Mouse (Mus musculus) kidney, adult 2 months (tissue): ENCODE data around the gene 0610010K14Rik. TPM values are rescaled to one million over a fixed set of nuclear protein-coding genes. Genes with fewer than 3 reads are reported as not detected.

Experiments
- DNase-seq: peaks from one replicate; pipeline ENCODE4 v3.0.0; 2021
- H3K27ac ChIP-seq: fragments of 200-500 bp; 2 replicates; pipeline ENCODE4 v1.5.1; 2012; ENCODE audit warnings: low read depth, low read length, control low read depth, inconsistent platforms; ENCODE audit not compliant: insufficient read depth
- H3K27me3 ChIP-seq: fragments of 200-500 bp; replicated peaks from 2 replicates; pipeline ENCODE4 v1.6.1; 2012; ENCODE audit warnings: mild to moderate bottlenecking, moderate library complexity, low read length, inconsistent platforms; ENCODE audit not compliant: control insufficient read depth, insufficient read depth
- H3K36me3 ChIP-seq: fragments of 200-500 bp; 2 replicates; pipeline ENCODE4 v1.6.1; 2012; ENCODE audit warnings: mild to moderate bottlenecking, moderate library complexity, low read length, inconsistent platforms; ENCODE audit not compliant: control insufficient read depth, insufficient read depth
- H3K4me1 ChIP-seq: fragments of 200-500 bp; 2 replicates; pipeline ENCODE4 v1.6.1; 2011; ENCODE audit warnings: low read length; ENCODE audit not compliant: control insufficient read depth, insufficient read depth
- H3K4me3 ChIP-seq: fragments of 200-500 bp; 2 replicates; pipeline ENCODE4 v1.5.1; 2011; ENCODE audit warnings: mild to moderate bottlenecking, low read depth, low read length, control low read depth; ENCODE audit not compliant: insufficient read depth
- CTCF ChIP-seq: fragments of 200-500 bp; conservative IDR thresholded peaks from 2 replicates; pipeline ENCODE4 v1.5.1; 2011; ENCODE audit warnings: low read depth, mild to moderate bottlenecking, control low read depth, low read length, moderate library complexity, mixed read lengths; ENCODE audit not compliant: insufficient read depth, insufficient read length
- POLR2A ChIP-seq: fragments of 200-500 bp; IDR thresholded peaks from one replicate; pipeline ENCODE4 v1.6.1; 2011; ENCODE audit warnings: low read depth, low read length, control low read depth
- WGBS: fragments of 180-500 bp; shearing (Covaris S2); methylation state at CpG from one replicate; pipeline ENCODE4 v1.1.7; 2018; 5-methylcytosine and 5-hydroxymethylcytosine counted together
- polyA plus RNA-seq: library from polyadenylated mRNA; depleted of rRNA; stranded (reverse); fragments of >200 nt; gene quantifications from 2 replicates; pipeline ENCODE4 v1.2.3, GENCODE M21; 2012

The 0610010K14Rik gene
- polyA plus RNA-seq, 1 experiment: 78.9 TPM

- DNase-seq: no peak
- H3K27ac ChIP-seq: no peak overlapping the region
- H3K4me3 ChIP-seq: no peak overlapping the region
- H3K4me1 ChIP-seq: peaks cover 4% of the 10 kb centered on the region; the same call in 1 of the 2 replicates
- TF ChIP-seq POLR2A (no peak), CTCF (no peak)
- H3K36me3 ChIP-seq: no peaks in the 10 kb centered on the region
- 62% methylated on average over 11 of the region's 11 CpGs for WGBS
- H3K27me3 ChIP-seq: no peaks in the 10 kb centered on the region
Measured at GRCm38 (mm10) chr11:70250150-70250549, 12.4 kb upstream of the 0610010K14Rik start.

- WGBS: 50% methylated on average over 9 of the region's 9 CpGs
- no peak overlapping the region for H3K4me3 ChIP-seq
- no peaks in the 10 kb centered on the region for H3K36me3 ChIP-seq
- peak; percentile 74 for DNase-seq
- peak; percentile 57 for TF ChIP-seq CTCF
- no peak for TF ChIP-seq POLR2A
- H3K27me3 ChIP-seq: no peaks in the 10 kb centered on the region
- no peaks in the 10 kb centered on the region; the same call in 1 of the 2 replicates for H3K4me1 ChIP-seq
- no peak overlapping the region for H3K27ac ChIP-seq
Measured at GRCm38 (mm10) chr11:70247136-70247845, 9.6 kb upstream of the 0610010K14Rik start.

- TF ChIP-seq CTCF (no peak), POLR2A (no peak)
- H3K27ac ChIP-seq: no peak overlapping the region
- no peak overlapping the region for H3K4me3 ChIP-seq
- no peaks in the 10 kb centered on the region; the same call in 1 of the 2 replicates for H3K36me3 ChIP-seq
- no peak for DNase-seq
- peaks cover 3% of the 10 kb centered on the region; the same call in 1 of the 2 replicates for H3K4me1 ChIP-seq
- WGBS: 75% methylated on average over 11 of the region's 11 CpGs
- no peaks in the 10 kb centered on the region for H3K27me3 ChIP-seq
Measured at GRCm38 (mm10) chr11:70242591-70242990, 4.9 kb upstream of the 0610010K14Rik start.

- Histone ChIP-seq H3K27me3 (no peaks in the 10 kb centered on the region), H3K4me1 (peaks cover 19% of the 10 kb centered on the region), H3K4me3 (peak within 1 kb of the TSS; percentile 96), H3K36me3 (no peaks in the 10 kb centered on the region; the same call in 1 of the 2 replicates), H3K27ac (peak within 1 kb of the TSS; percentile 95)
- DNase-seq: peak; percentile 93
- under 1% methylated on average over 34 of the region's 35 CpGs for WGBS
- TF ChIP-seq POLR2A: peak; percentile 82
- no peak for TF ChIP-seq CTCF
Measured at GRCm38 (mm10) chr11:70239541-70240279, 2.0 kb upstream of the 0610010K14Rik start, which contains the start of the genes Gm21988 and Rnasek. Gene Gm21988 (minus strand): TSS chr11:70239830. Gene Rnasek (minus strand): TSS chr11:70239842.

GRCm38 (mm10) chr11:70238591-70239440 is 1.1 kb upstream of the 0610010K14Rik start:
- peaks cover 19% of the 10 kb centered on the region for H3K4me1 ChIP-seq
- DNase-seq: peak; percentile 64
- H3K4me3 ChIP-seq: peak overlapping the region; percentile 96
- H3K27ac ChIP-seq: peak overlapping the region; percentile 86
- no peaks in the 10 kb centered on the region for H3K27me3 ChIP-seq
- no peaks in the 10 kb centered on the region; the same call in 1 of the 2 replicates for H3K36me3 ChIP-seq
- TF ChIP-seq POLR2A (no peak), CTCF (no peak)
- WGBS: 6% methylated on average over 23 of the region's 23 CpGs

DNA sequence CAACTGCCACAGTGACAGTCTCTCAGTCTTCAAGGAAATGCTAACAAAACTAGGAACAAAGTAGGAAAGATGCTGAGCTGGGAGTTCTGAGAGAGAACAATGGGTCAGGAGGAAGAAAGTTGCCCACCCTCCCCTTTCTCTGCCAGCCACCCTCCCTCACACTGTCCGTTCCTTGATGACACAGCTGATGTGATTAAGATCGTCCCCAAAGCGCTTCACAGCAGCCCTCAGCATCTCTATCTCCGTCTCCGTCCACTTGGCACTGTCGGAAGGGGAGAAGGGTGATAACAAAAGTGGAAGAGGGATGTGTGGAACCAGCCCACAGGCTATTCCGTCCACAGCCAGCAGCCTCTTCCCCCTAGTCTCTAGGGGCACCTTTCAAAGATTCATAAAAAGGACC is 997 bp downstream of the 0610010K14Rik start:
- peak overlapping the region; percentile 25; the same call in 1 of the 2 replicates for H3K4me3 ChIP-seq
- H3K4me1 ChIP-seq: peaks cover 19% of the 10 kb centered on the region
- H3K27ac ChIP-seq: peak overlapping the region; percentile 35; the same call in 1 of the 2 replicates

More for the DNA sequence above, 997 bp downstream of the 0610010K14Rik start:
- WGBS: 57% methylated on average over 7 of the region's 7 CpGs
- TF ChIP-seq CTCF (no peak), POLR2A (no peak)
- Histone ChIP-seq H3K27me3 (no peaks in the 10 kb centered on the region), H3K36me3 (no peaks in the 10 kb centered on the region; the same call in 1 of the 2 replicates)
- DNase-seq: no peak
